Mouse (Mus musculus): ENCODE results near the gene Stac2. TPM values are rescaled to one million over a fixed set of nuclear protein-coding genes. Genes with fewer than 3 reads are reported as not detected.
A peak's percentile ranks its signal among the peaks of the same experiment; 100 is the strongest.

The Stac2 gene
- total RNA-seq, 4 experiments from 2014 or later = 0.11 to 0.70 TPM; not detected in 2

DNA sequence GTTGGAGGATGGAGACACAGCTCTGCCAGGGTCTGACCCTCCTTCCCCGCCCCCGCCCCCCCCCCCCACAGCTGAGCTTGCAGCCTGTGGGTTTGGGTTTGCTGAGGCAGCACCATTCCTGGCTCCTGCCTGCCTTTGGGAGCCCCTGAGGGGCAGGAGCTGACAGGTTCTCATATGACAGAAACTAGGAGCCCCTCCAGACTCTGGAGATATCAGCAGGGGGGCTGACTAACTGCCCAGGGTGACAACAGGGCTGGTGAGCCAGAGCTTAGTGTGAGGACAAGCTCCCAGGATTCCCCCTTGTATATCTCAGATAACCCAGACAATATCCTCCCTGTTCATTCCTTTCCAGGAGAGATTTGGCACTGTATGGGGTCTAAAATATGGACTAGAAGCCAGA is 2.3 kb downstream of the Stac2 start:
- DNase-seq (ENCODE audit: low spot score in 2 of 2) = no peak

DNA sequence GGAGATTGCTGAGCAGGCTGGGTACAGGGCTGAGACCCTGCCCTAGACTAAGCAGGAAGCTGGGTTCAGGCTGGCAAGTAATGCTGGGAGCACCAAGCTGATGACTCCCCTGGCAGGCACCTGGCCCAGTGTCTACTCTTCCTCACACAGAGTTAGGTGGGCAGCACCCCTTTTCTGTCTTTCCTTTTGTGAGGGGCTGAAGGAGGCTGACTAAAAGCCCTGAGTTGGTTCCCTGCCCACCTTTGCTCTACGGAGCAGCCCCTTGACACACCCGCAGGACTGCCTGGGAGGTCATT is 2.8 kb downstream of the Stac2 start:
- no peak for DNase-seq (ENCODE audit: low spot score in 2 of 2)

GRCm38 (mm10) chr11:98049672-98050519 is 3.4 kb downstream of the Stac2 start:
- no peak for DNase-seq (ENCODE audit: low spot score in 2 of 2)

- no peak for DNase-seq (ENCODE audit: low spot score in 2 of 2)
These were observed 5.5 kb downstream of the Stac2 start for GRCm38 (mm10) chr11:98047745-98048144.

- DNase-seq (ENCODE audit: low spot score in 2 of 2) = no peak
These were observed 6.8 kb downstream of the Stac2 start for GRCm38 (mm10) chr11:98046466-98046865.

DNA sequence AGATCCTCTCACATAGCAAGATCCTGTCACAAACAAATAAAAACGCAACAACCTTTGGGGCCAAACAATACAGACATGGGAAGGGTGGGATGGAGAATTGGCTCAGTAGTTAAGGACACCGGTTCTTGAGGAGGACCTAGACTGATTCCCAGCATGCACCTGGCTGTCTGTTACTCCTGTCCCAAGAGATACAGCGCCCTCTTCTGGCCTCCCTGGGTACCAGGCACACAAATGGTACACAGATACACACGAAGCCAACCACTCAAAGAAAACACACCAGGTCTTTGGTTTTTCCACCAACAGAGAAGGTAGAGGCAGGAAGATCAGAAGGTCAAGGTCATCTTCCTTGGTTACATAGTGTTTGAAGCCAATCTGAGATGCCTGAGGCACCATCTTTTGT is 7.7 kb downstream of the Stac2 start:
- no peak for DNase-seq (ENCODE audit: low spot score in 2 of 2)

- DNase-seq (ENCODE audit: low spot score in 2 of 2) = no peak
These were observed 9.2 kb downstream of the Stac2 start for GRCm38 (mm10) chr11:98044074-98044473.

DNA sequence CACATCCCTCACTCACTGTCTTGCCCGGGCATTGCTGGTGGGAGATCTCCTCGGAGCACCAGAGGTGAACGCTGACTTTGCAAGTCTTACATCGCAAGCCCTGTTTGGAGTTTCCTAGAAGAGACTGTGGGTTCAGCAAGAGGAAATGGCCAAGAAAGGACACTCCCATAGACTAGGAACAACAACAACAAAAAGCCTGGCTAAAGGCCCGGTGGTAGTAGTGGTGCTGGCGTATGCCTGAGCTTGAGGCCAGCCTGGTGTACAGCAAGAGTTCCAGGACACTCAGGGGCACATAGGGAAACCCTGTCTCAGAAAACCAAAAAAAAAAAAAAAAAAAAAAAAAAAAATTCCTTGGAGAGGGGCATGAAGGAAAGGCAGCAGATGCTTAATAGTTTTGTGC is 10.5 kb downstream of the Stac2 start:
- no peak for DNase-seq (ENCODE audit: low spot score in 2 of 2)

DNA sequence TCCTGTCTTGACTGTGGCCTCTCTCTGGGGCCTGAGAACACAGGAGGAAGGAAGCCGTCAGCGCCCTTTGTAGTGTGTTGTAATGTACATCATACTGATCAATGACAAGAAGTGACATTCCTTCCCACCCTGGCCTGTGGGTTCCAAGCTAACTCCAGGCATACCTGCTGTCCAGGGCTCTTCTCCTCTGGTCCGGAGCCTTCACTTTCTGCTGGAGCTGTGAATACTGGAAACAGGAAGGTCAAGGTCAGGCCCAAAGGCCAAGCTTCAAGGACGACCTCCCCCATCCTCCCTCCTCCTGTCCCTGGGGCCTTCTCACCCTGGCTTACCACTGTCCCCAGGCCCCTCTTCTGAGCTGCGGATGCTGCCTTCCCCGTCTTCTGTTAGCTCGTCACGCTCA is 12.3 kb downstream of the Stac2 start:
- DNase-seq (ENCODE audit: low spot score in 2 of 2) = no peak

- no peak for DNase-seq (ENCODE audit: low spot score in 2 of 2)
These were observed 15.4 kb downstream of the Stac2 start for GRCm38 (mm10) chr11:98037871-98038270.

DNA sequence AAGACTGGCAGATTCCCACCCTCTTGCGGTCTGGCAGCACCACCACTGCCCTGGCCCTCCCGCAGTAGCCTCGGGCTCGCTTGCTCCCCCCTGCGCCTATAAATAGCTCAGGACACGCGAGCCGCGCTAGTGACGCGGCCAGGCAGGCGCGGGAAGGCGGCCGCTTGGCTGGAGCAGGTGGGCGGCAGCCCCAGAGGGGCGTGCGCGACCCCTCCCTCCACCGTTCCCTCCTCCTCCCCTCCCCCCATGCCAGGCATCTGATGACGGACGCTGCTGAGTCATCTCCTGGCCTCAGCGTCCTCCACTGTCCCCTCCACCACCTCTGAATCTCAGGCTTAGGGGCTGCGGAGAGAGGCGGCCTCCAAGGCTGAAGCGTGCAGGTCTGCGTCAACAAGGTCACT is 17.3 kb downstream of the Stac2 start:
- DNase-seq (ENCODE audit: low spot score in 2 of 2) = no peak

- no peak for DNase-seq (ENCODE audit: low spot score in 2 of 2)
These were observed 18.4 kb downstream of the Stac2 start for GRCm38 (mm10) chr11:98034840-98035239.

DNA sequence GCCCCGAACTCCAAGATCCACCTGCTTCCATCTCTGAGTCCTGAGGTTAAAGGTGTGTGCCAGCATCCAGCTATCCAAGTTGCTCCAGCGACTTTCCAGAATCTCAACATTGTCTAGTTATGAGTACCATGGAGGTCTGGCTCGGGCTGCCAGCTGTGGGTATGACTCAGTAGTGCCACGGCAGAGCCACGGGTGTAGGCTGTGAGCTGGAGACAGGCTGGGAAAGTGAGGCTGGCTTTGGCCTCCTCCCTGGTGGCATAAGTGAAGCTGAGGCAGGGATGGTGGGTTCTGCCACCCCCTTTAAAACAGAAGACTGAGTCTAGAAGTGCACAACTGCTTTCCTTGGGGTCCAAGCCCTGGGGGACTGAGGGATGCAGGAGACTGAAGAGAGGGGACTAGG is 19.2 kb downstream of the Stac2 start:
- no peak for DNase-seq (ENCODE audit: low spot score in 2 of 2)

DNA sequence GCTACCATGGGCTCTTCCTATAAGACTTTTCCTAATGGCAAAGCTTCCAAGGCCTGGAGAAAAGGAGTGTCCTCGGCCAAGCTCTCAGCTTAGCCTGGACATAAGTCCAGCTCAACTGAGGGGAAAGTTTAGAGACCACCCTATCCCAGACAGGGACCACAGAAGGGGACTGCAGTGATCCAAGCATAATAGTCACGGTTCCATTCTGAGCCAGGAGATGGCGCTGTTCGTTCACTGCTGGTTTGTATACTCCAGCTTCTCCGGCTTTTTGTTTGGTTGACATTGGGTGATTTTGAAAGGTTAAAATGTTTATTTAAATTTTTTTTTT is 21.9 kb downstream of the Stac2 start:
- DNase-seq (ENCODE audit: low spot score in 2 of 2) = peak in 1 of 2 experiments; percentile 54

DNA sequence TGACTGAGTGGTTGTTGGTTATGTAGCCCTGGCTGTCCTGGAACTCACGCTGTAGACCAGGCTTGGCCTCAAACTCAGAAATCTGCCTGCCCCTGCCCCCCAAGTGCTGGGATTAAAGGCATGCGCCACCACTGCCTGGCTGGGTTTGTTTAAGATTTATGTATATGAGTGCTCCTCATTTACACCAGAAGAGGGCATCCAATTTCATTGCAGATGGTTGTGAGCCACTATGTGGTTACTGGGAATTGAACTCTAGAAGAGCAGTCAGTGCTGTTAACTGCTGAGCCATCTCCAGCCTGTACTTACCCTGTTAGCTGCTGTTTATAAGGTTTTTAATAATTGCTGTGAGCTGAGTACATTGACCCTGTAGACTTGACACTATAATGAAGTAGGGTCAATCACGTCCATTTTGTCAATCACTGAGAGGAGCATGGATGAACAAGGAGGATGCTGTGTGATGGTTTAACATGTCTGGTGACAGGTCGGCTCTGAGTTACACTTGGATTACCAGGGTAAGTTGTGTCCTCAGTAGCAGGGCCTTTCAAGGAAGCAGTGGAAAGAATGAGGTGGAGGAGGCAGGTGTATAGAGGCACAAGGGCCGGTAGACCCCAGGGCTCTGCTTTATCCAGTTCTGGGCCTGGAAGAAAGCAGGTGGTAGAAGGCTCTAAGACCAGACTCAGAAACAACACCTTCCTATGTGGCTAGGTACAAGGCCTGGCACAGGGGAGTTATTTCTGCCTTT is 22.4 kb downstream of the Stac2 start:
- no peak for DNase-seq (ENCODE audit: low spot score in 2 of 2)

GRCm38 (mm10) chr11:98027785-98028184 is 25.5 kb downstream of the Stac2 start:
- DNase-seq (ENCODE audit: low spot score in 2 of 2) = no peak

DNA sequence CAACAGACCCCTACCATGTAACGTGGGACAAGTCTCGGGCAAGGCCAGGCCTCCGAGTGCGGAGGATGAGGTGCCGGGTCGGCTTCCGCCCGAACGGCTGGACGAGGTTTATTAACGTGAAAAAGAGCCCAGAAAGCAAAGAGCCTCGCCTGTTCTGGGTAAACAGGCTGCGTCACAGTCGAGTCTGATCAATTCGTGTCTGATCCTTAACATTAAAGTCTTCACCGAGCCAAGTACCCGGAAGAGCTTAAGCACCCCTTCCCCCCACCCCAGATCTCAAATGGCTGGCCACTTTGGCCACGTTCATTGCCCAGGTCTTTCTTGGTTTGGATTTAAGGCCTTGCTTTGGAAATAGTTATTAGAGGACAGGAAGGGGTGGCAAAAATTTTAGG is 26.0 kb downstream of the Stac2 start:
- no peak for DNase-seq (ENCODE audit: low spot score in 2 of 2)

- DNase-seq (ENCODE audit: low spot score in 2 of 2) = peak; percentile 82 to 89
These were observed 26.5 kb downstream of the Stac2 start, which contains the start of gene Rpl19 for GRCm38 (mm10) chr11:98026570-98027296. TSS of gene Rpl19 (plus strand) at chr11:98026710.

DNA sequence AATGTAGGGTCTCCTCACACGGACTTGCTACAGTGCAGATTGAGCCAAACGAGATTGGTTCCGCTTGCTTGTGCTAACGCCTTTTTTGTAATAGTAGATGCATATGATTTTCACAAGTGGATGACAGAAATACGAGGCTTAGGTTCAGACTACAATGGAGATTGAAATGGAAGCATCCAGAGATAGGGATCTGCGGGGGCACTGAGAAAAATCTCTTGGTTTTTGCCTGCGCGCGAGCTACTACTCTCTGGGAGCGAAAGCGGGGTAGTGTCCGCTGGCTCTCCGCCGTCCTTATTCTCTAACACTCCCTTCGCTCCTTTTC is 27.1 kb downstream of the Stac2 start:
- DNase-seq (ENCODE audit: low spot score in 2 of 2) = no peak

GRCm38 (mm10) chr11:98024516-98024915 is 28.7 kb downstream of the Stac2 start:
- DNase-seq (ENCODE audit: low spot score in 2 of 2) = no peak

GRCm38 (mm10) chr11:98022555-98023371 is 30.5 kb downstream of the Stac2 start, which contains the start of gene Cacnb1:
TSS of gene Cacnb1 (minus strand) at chr11:98023034.
- DNase-seq (ENCODE audit: low spot score in 2 of 2) = no peak

DNA sequence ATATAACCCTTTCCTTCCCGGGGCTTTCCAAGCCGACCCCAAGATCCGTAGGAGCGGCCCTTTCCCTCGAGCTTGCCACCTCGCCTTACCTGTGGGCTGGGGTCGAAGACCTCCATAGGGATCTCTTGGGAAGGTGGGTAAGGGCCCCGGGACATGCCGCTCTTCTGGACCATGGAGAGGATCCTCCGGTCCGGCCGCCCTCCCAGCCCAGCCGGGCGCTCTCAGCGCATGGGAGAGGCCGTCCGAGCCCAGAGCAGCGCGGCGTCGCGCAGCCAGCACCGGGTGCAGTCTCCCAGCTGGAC is 31.1 kb downstream of the Stac2 start:
- no peak for DNase-seq (ENCODE audit: low spot score in 2 of 2)

All from gastrocnemius, adult 8-10 months (tissue).